Mouse (Mus musculus) CH12.LX (cell line): ENCODE data around the gene Fryl. TPM values are rescaled to one million over a fixed set of nuclear protein-coding genes. Genes with fewer than 3 reads are reported as not detected.

Experiments
- DNase-seq: peaks from one replicate; pipeline ENCODE4 v3.0.0-alpha.2; 2013; ENCODE audit errors: extremely low read depth
- H3K27ac ChIP-seq: 2 replicates; pipeline ENCODE4 v1.5.1; 2012; ENCODE audit warnings: low read depth, mild to moderate bottlenecking, control low read depth, moderate library complexity; ENCODE audit not compliant: insufficient read depth
- H3K27me3 ChIP-seq: replicated peaks from 2 replicates; pipeline ENCODE3; 2012; ENCODE audit warnings: inconsistent platforms
- H3K36me3 ChIP-seq, 2 experiments: replicated peaks in 1 of 2; 2 replicates each; pipeline versions ENCODE3 to v1.6.1; 2012; ENCODE audit warnings: inconsistent platforms in 1 of 2, low read length in 1 of 2, mild to moderate bottlenecking in 1 of 2, mixed read lengths in 1 of 2, moderate library complexity in 1 of 2; ENCODE audit not compliant: control insufficient read depth in 1 of 2, insufficient read depth in 1 of 2
- H3K4me1 ChIP-seq, 2 experiments: 2 replicates each; pipeline ENCODE4 v1.6.1; 2012; ENCODE audit warnings: inconsistent platforms in 1 of 2, moderate library complexity in 1 of 2; ENCODE audit not compliant: insufficient read depth in 2 of 2, control insufficient read depth in 1 of 2
- H3K4me2 ChIP-seq: 2 replicates; pipeline ENCODE4 v1.6.1; 2012; ENCODE audit warnings: low read depth, mild to moderate bottlenecking, control low read depth; ENCODE audit not compliant: poor library complexity, insufficient read depth, severe bottlenecking
- H3K4me3 ChIP-seq, 3 experiments: fragments of 150-350 bp in 1 of 3; sonication (generic) in 1 of 3; replicated peaks in 1 of 3; 2 replicates each; pipeline versions ENCODE3 to v1.5.1; 2011 to 2012; ENCODE audit warnings: low read depth in 2 of 3, low read length in 2 of 3, mild to moderate bottlenecking in 2 of 3, moderate library complexity in 2 of 3, control low read depth in 1 of 3, improper control_type of control experiment in 1 of 3, inconsistent platforms in 1 of 3, mixed read lengths in 1 of 3; ENCODE audit not compliant: poor library complexity in 1 of 3
- H3K79me2 ChIP-seq: replicated peaks from 2 replicates; pipeline ENCODE4 v1.6.1; 2012; ENCODE audit warnings: mild to moderate bottlenecking, moderate library complexity; ENCODE audit not compliant: control insufficient read depth, poor library complexity, insufficient read depth, severe bottlenecking; ENCODE audit errors: extremely low read depth
- H3K9ac ChIP-seq: 2 replicates; pipeline ENCODE4 v1.6.1; 2012; ENCODE audit warnings: low read depth, mild to moderate bottlenecking, control low read depth, moderate library complexity; ENCODE audit not compliant: insufficient read depth
- H3K9me3 ChIP-seq: replicated peaks from 2 replicates; pipeline ENCODE3; 2012; ENCODE audit warnings: low read length, inconsistent platforms, mixed read lengths
- CHD2 ChIP-seq: IDR thresholded peaks from 2 replicates; pipeline ENCODE4 v1.6.1; 2011; ENCODE audit warnings: low read length, improper control_type of control experiment
- CTCF ChIP-seq, 2 experiments: IDR thresholded peaks in 1 of 2; conservative IDR thresholded peaks in 1 of 2; 2 replicates each; pipeline ENCODE4 v1.5.1; 2011 to 2012; ENCODE audit warnings: low read depth in 2 of 2, low read length in 2 of 2, improper control_type of control experiment in 1 of 2, inconsistent platforms in 1 of 2, mild to moderate bottlenecking in 1 of 2, moderate library complexity in 1 of 2
- E2F4 ChIP-seq: IDR thresholded peaks from 2 replicates; pipeline ENCODE4 v1.6.1; 2011; ENCODE audit warnings: low read depth, low read length, improper control_type of control experiment; ENCODE audit not compliant: insufficient replicate concordance
- ELF1 ChIP-seq: IDR thresholded peaks from 2 replicates; pipeline ENCODE4 v1.6.1; 2014; ENCODE audit warnings: low read depth, mild to moderate bottlenecking, inconsistent platforms, low read length, improper control_type of control experiment
- ETS1 ChIP-seq: conservative IDR thresholded peaks from 2 replicates; pipeline ENCODE4 v1.6.1; 2012; ENCODE audit warnings: low read depth, mild to moderate bottlenecking, inconsistent platforms, low read length, improper control_type of control experiment, moderate library complexity
- GABPA ChIP-seq: IDR thresholded peaks from 2 replicates; pipeline ENCODE4 v1.6.1; 2012; ENCODE audit warnings: low read depth, low read length, improper control_type of control experiment, inconsistent platforms; ENCODE audit not compliant: insufficient replicate concordance
- IRF4 ChIP-seq: IDR thresholded peaks from 2 replicates; pipeline ENCODE4 v1.6.1; 2014; ENCODE audit warnings: low read depth, mild to moderate bottlenecking, inconsistent platforms, low read length, improper control_type of control experiment
- JUN ChIP-seq: IDR thresholded peaks from 2 replicates; pipeline ENCODE4 v1.6.1; 2011; ENCODE audit warnings: low read depth, mild to moderate bottlenecking, low read length, improper control_type of control experiment, moderate library complexity; ENCODE audit not compliant: insufficient read depth
- JUND ChIP-seq: conservative IDR thresholded peaks from 2 replicates; pipeline ENCODE4 v1.6.1; 2011; ENCODE audit warnings: low read depth, low read length, improper control_type of control experiment
- KAT2A ChIP-seq: IDR thresholded peaks from 2 replicates; pipeline ENCODE4 v1.6.1; 2012; ENCODE audit warnings: low read length, improper control_type of control experiment, inconsistent platforms; ENCODE audit not compliant: insufficient replicate concordance
- MAFK ChIP-seq: IDR thresholded peaks from 2 replicates; pipeline ENCODE4 v1.6.1; 2011; ENCODE audit warnings: low read length, improper control_type of control experiment; ENCODE audit not compliant: insufficient replicate concordance
- MAX ChIP-seq: IDR thresholded peaks from 2 replicates; pipeline ENCODE4 v1.6.1; 2011; ENCODE audit warnings: low read length, improper control_type of control experiment
- MEF2A ChIP-seq: IDR thresholded peaks from 2 replicates; pipeline ENCODE4 v1.6.1; 2014; ENCODE audit warnings: low read depth, mild to moderate bottlenecking, inconsistent platforms, low read length, improper control_type of control experiment, borderline replicate concordance
- MXI1 ChIP-seq: IDR thresholded peaks from 2 replicates; pipeline ENCODE4 v1.6.1; 2011; ENCODE audit warnings: mild to moderate bottlenecking, low read depth, low read length, improper control_type of control experiment
- PAX5 ChIP-seq: IDR thresholded peaks from 2 replicates; pipeline ENCODE4 v1.6.1; 2012; ENCODE audit warnings: low read length, inconsistent platforms, mixed read lengths
- RAD21 ChIP-seq: IDR thresholded peaks from 2 replicates; pipeline ENCODE4 v1.6.1; 2011; ENCODE audit warnings: low read depth, mild to moderate bottlenecking, low read length, improper control_type of control experiment, moderate library complexity
- RCOR1 ChIP-seq: conservative IDR thresholded peaks from 2 replicates; pipeline ENCODE4 v1.6.1; 2012; ENCODE audit warnings: low read depth, mild to moderate bottlenecking, inconsistent platforms, low read length, improper control_type of control experiment
- SIN3A ChIP-seq: IDR thresholded peaks from 2 replicates; pipeline ENCODE4 v1.6.1; 2012; ENCODE audit warnings: low read length, improper control_type of control experiment, inconsistent platforms
- SMC3 ChIP-seq: IDR thresholded peaks from 2 replicates; pipeline ENCODE4 v1.6.1; 2011; ENCODE audit warnings: low read depth, low read length, improper control_type of control experiment
- UBTF ChIP-seq: IDR thresholded peaks from 2 replicates; pipeline ENCODE4 v1.6.1; 2012; ENCODE audit warnings: low read depth, mild to moderate bottlenecking, inconsistent platforms, low read length, improper control_type of control experiment, moderate library complexity
- ZKSCAN1 ChIP-seq: IDR thresholded peaks from 2 replicates; pipeline ENCODE4 v1.6.1; 2012; ENCODE audit warnings: low read depth, inconsistent platforms, low read length, improper control_type of control experiment, borderline replicate concordance
- ZNF384 ChIP-seq: IDR thresholded peaks from 2 replicates; pipeline ENCODE4 v1.6.1; 2012; ENCODE audit warnings: low read depth, low read length, improper control_type of control experiment, inconsistent platforms
- dilution Hi-C: fragments of 300-500 bp; cut with MboI; formaldehyde crosslinking; loops from 2 replicates; pipeline ENCODE4 v1.14.3; 2020; ENCODE audit warnings: low sequenced_read_pairs; ENCODE audit not compliant: extremely low pct_unique_long_range_greater_than_20kb, extremely low pct_ligation_motif_present
- in situ Hi-C: fragments of 300-500 bp; cut with MboI; formaldehyde crosslinking; loops from 3 replicates; pipeline ENCODE4 v1.14.3; 2019; ENCODE audit warnings: low sequenced_read_pairs, low pct_ligation_motif_present, low pct_unique_long_range_greater_than_20kb, mixed read lengths
- polyA plus RNA-seq: library from polyadenylated mRNA; unstranded; fragments of >175 nt; gene quantifications from 2 replicates; pipeline ENCODE4 v1.2.1, GENCODE M21; 2012; ENCODE audit warnings: low read depth; ENCODE audit not compliant: insufficient read length
- total RNA-seq, 2 experiments: library from RNA; depleted of rRNA; stranded (reverse); fragments of 300-350 nt in 1 of 2; fragments of >200 nt in 1 of 2; gene quantifications; 2 replicates each; pipeline ENCODE4 v1.2.3; 2012 to 2014

Fryl gene
- total and polyA plus RNA-seq, 3 experiments: 23.2 to 38.4 (median 31.3) TPM

- Histone ChIP-seq H3K27ac (no peak overlapping the region), H3K79me2 (peaks cover 14% of the 10 kb centered on the region; the same call in 1 of the 2 replicates), H3K4me2 (no peak overlapping the region), H3K4me1 (peaks cover 18 to 78% of the 10 kb centered on the region in 2 experiments), H3K9ac (no peak overlapping the region), H3K27me3 (no peaks in the 10 kb centered on the region), H3K9me3 (peaks cover 3% of the 10 kb centered on the region), H3K4me3 (no peak overlapping the region), H3K36me3 (peaks cover 0 to 9% of the 10 kb centered on the region in 2 experiments)
- dilution Hi-C loops (no loop called here), in situ Hi-C loops (loop anchor here (10.0 kb wide), 1 partner anchor 54 kb away; no protein-coding TSS in a partner anchor)
- DNase-seq: no peak
- no peak for TF ChIP-seq JUN
- no peak for TF ChIP-seq RCOR1
- peak; percentile 71; the same call in 1 of the 2 replicates for TF ChIP-seq MAFK
- TF ChIP-seq KAT2A: no peak
- TF ChIP-seq ELF1: no peak
- peak; percentile 8 to 52; a peak in 2 of 4 replicates for TF ChIP-seq CTCF (conservative IDR thresholded peaks at IDR 0.05 in 1 of 2, IDR thresholded peaks at IDR 0.05 in 1 of 2; ENCODE audit: low read depth in 2 of 2, low read length in 2 of 2)
- no peak for TF ChIP-seq IRF4
- TF ChIP-seq E2F4: no peak
- no peak for TF ChIP-seq ZKSCAN1
- no peak for TF ChIP-seq MXI1
- TF ChIP-seq JUND: no peak
- no peak for TF ChIP-seq UBTF
- TF ChIP-seq MEF2A: no peak
- TF ChIP-seq RAD21: peak; percentile 31
- TF ChIP-seq SMC3: peak; percentile 34
- TF ChIP-seq PAX5: no peak
- no peak for TF ChIP-seq ETS1
- TF ChIP-seq MAX: no peak
- no peak for TF ChIP-seq GABPA
- no peak for TF ChIP-seq SIN3A
Measured at GRCm38 (mm10) chr5:73198690-73199089, 57.7 kb downstream of the Fryl start.

- H3K79me2 ChIP-seq: peaks cover 14% of the 10 kb centered on the region; the same call in 1 of the 2 replicates
- in situ Hi-C loops: loop anchor here (10.0 kb wide), 1 partner anchor 53 kb away; no protein-coding TSS in a partner anchor
- TF ChIP-seq ZNF384 (0 out of 2 replicates have a peak, but pooled peaks have one; percentile 11), CHD2 (no peak)
- no peak overlapping the region for H3K4me3 ChIP-seq
- peaks cover 0 to 8% of the 10 kb centered on the region in 2 experiments for H3K36me3 ChIP-seq
- no peaks in the 10 kb centered on the region for H3K27me3 ChIP-seq
- no peak overlapping the region for H3K27ac ChIP-seq
- peaks cover 18 to 86% of the 10 kb centered on the region in 2 experiments for H3K4me1 ChIP-seq
- dilution Hi-C loops: no loop called here
- no peak for DNase-seq
- peaks cover 3% of the 10 kb centered on the region for H3K9me3 ChIP-seq
- no peak overlapping the region for H3K4me2 ChIP-seq
- H3K9ac ChIP-seq: no peak overlapping the region
Measured at GRCm38 (mm10) chr5:73197796-73198195, 58.6 kb downstream of the Fryl start.
